Mouse (Mus musculus) right cerebral cortex, adult 2 months (tissue): ENCODE results near the gene Pth1r.

Experiments
- DNase-seq, 2 experiments: peaks; one replicate each; pipeline ENCODE4 v3.0.0; 2021 to 2022; ENCODE audit warnings: low spot score in 2 of 2

Pth1r gene

DNA sequence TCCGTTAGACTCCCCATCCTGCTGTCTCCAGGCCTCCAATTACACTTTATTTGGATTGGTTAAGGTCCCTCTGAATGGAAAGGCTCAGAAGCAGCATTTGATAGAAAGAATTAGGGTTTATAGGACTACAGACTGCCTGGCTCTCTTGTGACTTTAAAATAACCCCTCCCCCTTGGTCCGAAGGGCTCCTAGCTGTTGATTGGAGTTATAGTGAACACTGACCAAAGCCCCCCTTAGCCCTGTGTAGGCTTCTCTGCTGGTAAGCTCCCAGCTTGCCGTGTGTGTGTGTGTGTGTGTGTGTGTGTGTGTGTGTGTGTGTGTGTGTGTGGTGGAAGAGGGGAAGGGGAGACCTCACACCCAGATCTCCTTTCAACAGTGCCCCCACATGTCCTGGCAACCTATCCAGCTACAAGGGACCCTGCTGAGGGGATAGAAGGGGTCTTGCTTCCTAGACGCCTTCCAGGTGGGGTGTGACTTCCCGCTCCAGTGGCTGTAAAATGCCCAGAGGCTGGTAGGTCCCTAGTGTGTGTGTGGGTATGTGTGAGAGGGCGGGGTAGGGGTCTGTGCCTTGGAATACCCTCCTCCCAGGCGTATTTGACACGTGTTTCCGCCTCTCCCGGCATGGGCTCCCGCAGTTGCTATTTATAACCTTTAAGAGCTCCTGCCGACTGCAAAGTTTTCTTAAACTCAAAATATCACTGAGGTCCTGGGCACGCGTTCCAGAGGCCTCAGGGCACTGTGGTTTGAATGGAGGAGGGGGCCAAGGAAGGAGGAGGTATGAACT, 3.7 kb upstream of the Pth1r start:
- DNase-seq: no peak

- no peak for DNase-seq
Observed at GRCm38 (mm10) chr9:110748451-110748850, 1.5 kb upstream of the Pth1r start.

- no peak for DNase-seq
Observed at GRCm38 (mm10) chr9:110746238-110746637, 707 bp downstream of the Pth1r start.

GRCm38 (mm10) chr9:110745752-110746151, 1.2 kb downstream of the Pth1r start:
- DNase-seq: no peak

DNA sequence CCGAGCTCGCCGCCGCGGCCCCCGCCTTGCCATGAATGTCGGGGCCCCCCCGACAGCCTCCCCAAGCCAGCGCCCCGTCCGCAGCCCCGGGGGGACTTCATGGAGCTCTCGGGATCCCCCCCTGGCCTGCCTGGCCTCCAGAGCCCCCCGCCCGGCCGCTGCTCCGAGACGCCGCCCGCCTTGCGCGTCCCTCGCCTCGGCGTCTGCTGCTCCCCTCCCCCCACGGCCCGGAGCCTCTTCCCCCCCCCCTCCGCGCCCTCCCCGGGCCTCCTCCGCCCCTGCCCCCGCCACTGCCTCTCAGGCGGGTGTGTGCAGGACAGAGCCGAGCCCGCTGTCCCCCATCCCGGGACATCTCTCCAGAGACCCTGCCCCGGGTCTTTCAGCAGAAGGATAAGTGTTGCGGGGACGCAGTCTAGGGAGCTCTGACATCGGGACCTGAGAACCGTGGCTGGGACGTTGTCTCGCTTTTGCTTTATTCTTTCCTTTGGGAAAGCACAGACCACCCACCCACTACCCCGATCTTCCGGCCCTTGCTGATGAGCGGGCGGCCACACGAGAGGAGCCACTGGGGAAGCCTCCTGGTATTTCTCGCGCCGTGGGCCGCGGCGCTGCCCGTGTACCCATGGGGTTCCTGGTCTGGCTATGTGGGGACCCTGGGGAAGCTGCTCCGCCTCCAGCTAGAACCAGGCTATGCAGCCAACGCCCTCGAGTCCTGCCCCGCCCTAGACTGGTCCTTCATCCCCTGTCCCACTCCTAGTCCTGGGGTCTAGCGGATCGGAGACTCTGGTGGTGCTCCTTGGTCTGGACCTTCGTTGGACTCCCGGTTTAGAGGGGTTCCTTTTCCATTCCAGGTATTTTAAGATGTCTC, 3.3 kb downstream of the Pth1r start:
- no peak for DNase-seq

DNA sequence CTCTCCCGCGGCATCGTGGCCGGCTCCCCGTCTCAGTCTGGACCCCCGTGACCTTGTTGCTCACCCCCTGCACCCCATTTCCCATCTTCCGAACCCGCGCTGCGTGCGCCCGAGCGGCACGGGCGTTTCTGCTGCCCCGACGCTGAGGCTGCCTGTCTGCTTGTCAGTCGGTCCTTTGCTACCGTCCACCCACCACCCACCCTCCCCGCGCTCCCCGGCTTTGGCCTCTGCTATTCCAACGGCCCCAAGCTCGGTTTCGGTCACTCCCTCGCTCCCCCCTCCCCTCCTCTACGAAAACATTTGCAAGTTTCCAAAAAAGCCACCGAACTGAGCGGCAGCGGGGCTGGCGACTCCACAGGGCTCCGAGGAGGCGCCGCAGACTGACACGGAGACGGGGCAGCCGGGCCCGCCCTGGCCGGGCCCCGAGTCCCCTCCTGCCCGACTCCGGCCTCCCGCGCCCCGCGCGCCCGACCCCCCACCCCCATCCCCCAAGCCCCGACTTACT, 3.9 kb downstream of the Pth1r start:
- DNase-seq: no peak

GRCm38 (mm10) chr9:110742295-110742950, 4.5 kb downstream of the Pth1r start:
- DNase-seq: no peak

GRCm38 (mm10) chr9:110741711-110742294, 5.1 kb downstream of the Pth1r start, which contains the start of gene Myl3:
Myl3 (plus strand) TSS chr9:110741861.
- no peak for DNase-seq

DNA sequence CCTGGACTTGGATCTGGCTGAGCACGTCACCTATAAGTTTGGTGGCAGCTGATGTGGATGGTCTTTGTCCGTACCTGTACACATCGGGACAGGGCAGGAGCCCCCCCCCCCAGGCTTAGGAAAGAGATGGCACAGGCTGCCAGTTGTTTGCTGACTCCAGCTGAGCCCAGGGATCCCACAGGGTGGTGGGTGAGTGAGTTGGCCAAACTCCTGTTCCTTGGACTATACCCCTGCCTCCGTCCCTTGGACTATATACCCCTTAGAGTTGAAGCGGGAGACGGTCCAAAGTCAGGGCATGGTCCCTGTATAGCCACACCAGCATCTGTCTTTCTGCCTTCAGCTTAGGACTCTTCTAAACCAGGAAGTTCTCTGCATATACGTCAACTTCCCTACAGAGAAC, 7.0 kb downstream of the Pth1r start:
- DNase-seq: no peak

DNA sequence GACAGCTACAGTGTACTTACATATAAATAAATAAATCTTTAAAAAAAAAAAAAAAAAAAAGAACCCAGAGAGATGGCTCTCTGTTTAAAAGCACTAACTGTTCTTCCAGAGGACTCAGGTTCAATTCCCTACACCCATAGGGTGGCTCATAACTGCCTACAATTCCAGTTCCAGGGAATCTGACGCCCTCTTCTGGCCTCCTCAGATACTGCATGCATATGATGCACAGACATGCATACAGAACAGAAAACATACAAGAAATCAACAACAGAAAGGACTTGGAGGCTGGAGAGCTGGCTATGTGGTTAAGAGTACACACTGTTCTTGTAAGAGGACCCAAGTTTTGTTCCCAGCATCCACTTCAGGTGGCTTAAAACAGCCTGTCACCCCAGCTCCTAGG, 8.9 kb downstream of the Pth1r start:
- DNase-seq: no peak

- DNase-seq: no peak
Observed at GRCm38 (mm10) chr9:110736362-110736761, 10.6 kb downstream of the Pth1r start.

DNA sequence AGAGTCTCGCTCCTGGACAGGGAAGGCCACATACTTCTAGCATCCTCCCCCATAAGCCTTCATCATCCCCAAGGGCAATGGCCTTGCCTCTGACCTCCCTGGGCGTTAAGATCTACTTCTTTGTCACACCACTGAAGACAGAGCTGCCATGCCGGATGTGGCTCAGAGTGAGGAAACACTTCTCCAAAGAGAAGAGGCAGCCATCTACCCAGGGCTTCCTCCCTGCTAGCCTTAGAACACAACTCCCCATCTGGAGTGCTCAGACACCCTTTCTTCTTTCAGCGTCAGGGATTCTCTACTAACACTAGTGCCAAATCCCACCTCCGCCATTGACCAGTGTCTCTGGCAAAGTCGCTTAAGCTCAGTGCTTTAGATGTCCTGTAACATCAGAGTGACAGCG, 12.8 kb downstream of the Pth1r start:
- DNase-seq: no peak

DNA sequence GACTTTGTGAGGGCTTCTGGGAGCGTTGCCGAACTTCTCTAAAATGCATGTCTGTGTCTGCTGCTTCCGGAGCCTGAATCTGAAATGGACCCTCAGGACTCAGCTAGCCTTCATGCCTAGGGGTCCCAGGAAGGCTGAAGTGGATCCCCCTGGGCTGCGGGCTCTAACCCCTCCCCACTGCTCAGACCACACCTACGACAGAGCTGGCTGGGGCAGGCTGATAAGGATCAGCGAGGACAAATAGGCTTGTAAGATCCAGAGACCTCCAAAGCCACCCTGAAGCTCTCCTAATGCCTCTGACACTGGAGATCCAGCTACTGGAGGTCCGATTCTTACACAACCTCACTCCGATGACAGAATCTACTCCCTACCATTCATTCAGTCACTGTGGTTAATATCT, 13.8 kb downstream of the Pth1r start:
- no peak for DNase-seq

DNA sequence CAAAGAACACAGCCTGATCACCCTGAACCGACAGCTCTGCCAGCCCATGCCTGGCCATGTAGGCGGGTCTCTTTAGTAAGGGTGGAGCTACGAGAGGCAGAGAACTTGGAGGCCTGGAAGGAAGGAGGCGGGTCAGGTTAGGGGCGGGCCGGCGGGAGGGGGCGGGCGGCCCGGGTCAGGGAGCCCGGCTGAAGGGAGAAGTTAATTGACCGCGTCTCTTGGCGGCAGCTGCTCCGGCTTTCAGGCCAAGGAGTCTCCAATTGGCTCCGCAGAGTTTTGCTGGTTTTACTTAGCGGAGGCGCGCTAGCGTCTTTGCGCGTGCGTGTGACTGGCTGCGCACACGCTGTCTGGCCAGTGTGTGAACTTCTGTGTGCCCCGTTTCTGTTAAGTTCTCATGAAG, 14.3 kb downstream of the Pth1r start:
- peak; percentile 36 to 64 for DNase-seq

- DNase-seq: no peak
Observed at GRCm38 (mm10) chr9:110731859-110732258, 15.1 kb downstream of the Pth1r start.

DNA sequence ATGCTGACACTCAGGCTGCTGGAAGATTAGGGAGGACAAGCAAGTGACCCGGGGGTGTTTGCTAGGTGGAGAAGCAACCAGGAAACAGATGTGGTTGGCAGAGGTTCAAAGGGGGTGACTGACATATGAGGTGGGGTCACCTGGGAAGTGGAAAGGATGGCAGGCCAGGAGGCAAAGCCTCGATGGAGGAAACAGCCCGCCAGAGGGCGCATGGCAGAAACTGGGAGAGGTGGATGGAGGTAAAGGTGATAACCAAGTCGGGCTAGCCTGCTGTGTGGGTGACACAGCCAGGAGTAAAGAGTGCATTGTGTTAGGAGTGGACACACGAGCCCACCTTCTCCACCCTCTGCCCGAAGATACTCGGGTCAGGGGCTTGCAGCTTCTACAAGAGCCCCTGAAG, 17.1 kb downstream of the Pth1r start:
- DNase-seq: peak in 1 of 2 experiments; percentile 52

- peak; percentile 31 to 39 for DNase-seq
Observed at GRCm38 (mm10) chr9:110726867-110727266, 20.1 kb downstream of the Pth1r start.

DNA sequence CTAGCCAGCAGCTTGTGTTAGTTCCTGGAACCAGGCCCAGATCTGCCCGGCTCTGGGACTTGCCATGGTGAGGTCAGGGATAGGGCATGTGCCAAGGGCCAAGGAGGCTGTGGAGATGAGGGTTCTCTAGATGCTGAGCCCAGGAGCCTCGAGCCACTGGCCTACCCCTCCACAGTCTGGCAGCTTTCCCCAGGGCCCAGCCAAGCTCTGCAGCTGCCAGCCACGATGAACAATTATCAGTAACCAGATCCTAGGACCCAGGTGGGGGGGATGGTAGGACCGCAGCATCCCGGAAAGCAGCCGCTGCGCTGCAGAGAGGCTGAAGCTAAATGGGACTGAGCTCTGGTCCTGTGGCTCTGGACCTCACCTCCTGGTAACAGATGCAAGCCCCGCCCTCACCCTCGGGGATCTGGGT, 21.2 kb downstream of the Pth1r start:
- peak; percentile 27 to 47 for DNase-seq

DNA sequence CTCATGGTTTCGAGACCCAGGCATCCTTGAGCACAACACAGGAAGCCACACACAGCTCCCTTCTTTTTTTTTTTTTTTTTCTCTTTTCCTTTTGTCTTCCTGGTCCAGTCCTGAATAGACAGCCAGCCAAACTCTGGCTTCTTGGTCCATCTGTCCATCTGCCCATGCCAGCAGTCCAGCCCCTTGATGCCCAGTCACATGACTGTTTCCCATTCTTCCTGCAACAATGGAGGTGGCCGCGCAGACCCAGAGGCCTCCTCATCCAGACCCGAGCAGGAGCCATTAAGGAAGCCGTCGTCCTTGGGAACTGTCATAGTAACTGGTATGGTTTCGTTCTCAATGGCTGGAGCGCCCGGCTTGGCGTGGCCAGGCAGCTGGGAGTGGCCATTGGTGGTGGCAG, 24.9 kb downstream of the Pth1r start:
- DNase-seq: no peak

DNA sequence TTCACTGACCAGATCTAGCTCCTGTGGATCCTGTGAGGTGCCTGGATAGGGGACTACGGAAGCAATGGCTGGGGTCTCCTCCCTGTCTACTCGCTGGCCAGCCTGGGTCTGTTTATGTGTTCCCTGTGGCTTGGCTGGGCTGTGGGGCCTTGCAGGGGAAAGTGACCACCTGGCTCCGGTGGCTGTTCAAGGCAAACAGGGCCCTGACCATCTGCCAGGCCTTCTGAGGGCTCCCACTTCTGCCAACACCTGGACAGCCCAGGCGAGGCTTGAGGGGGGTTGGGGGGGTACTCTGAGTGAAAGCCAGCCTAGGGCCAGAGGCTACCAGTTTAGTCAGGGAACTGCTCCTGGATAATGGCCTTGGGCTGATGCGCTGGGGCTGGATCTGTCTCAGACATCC, 27.0 kb downstream of the Pth1r start:
- DNase-seq: no peak

DNA sequence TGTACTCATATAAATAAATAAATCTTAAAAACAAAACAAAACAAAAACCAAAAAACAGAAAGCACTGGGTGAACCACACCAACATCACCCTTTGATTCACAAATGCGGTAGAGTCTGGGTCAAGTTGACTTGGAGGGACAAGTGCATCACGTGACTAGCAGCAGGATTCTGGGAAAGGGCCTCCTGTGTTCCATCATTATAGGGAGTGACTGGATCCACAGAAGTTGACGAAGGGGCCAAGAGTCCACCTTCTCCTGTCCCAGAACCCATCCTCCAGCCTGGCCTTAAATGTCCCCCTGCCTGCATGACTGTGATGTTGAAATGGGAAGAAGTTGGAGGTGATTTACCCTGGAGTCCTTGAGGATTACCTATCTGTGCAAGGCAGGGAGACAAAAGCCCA, 28.1 kb downstream of the Pth1r start:
- DNase-seq: no peak

DNA sequence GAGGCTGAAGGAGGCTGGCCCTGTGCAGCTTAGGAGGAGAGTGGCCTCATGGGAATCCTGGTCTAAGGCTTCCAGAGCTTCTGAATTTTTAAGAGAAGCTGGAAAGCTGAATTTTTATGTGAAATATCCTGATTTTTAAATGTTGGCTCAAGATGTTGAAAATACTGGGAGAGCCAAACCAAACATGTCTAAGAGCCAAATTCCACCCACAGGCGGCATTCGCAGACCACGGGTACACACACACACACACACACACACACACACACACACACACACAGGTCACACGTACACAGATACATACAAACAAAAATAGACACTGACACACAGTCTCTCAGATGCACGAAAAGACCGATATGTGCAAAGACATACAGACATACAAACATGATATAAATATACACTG, 28.9 kb downstream of the Pth1r start:
- no peak for DNase-seq
